ENCODE assay signal across 18 mouse cellular contexts in genomic region chr11:4674593-4674992, GRCm38 (mm10). TPM values are rescaled to one million over a fixed set of nuclear protein-coding genes. Genes with fewer than 3 reads are reported as not detected.
DNase-seq lines count a peak whose midpoint lies in the region; ATAC-seq and TF ChIP-seq lines count a peak whose summit lies in the region.
"Had no signal": no experiment of that assay in that cellular context is flagged by ENCODE, and none has a peak within 500 bp of the region (broad histone marks: within the 10 kb centered on the region; RNA-seq: fewer than 3 reads in every experiment).

No protein-coding gene starts in this region.

- no peak overlapping the region for H3K4me3 ChIP-seq in bone marrow macrophage, adult 2 months (ENCODE audit: insufficient read depth, low read length)
- H3K4me3 ChIP-seq in macrophage (ENCODE audit: inconsistent target), result no peak overlapping the region
- no peak overlapping the region for H3K4me3 ChIP-seq in gastrocnemius, adult 2 months
- no peak overlapping the region for H3K4me3 ChIP-seq in limb, embryonic 10.5 days
- H3K4me3 ChIP-seq: embryonic facial prominence, embryonic 13.5 days; forebrain, embryonic 12.5 days; heart, adult 2 months; left cerebral cortex, adult 2 months had no signal

- DNase-seq in layer of hippocampus, adult 9-11 months, result peak; percentile 52
- no peak for DNase-seq in layer of hippocampus, adult 18-20 months (ENCODE audit: low spot score in 2 of 2)
- DNase-seq in 416B (ENCODE audit: low read depth), result peak; percentile 86
- DNase-seq in gastrocnemius, adult 2 months, result no peak
- DNase-seq in limb, embryonic 10.5 days (ENCODE audit: low spot score), result no peak
- DNase-seq: heart, adult 2 months had no signal

- no peak for TF ChIP-seq POLR2A in bone marrow macrophage, adult 2 months (IDR thresholded peaks at IDR 0.05; ENCODE audit: borderline replicate concordance, low read depth, low read length)

- H3K79me2 ChIP-seq in macrophage (ENCODE audit: inconsistent target), result no peaks in the 10 kb centered on the region

- no peak for TF ChIP-seq CTCF in bone marrow macrophage, adult 2 months (IDR thresholded peaks at IDR 0.05; ENCODE audit: low read depth, low read length)
- TF ChIP-seq CTCF in gastrocnemius, adult 2 months (IDR thresholded peaks at IDR 0.05), result no peak

- ATAC-seq in erythroblast, adult 5-6 weeks (replicated peaks; ENCODE audit: low FRiP score, poor library complexity, severe bottlenecking), result no peak

- H3K36me3 ChIP-seq in macrophage (ENCODE audit: inconsistent target), result peaks cover 43% of the 10 kb centered on the region; the same call in 1 of the 2 replicates
- H3K36me3 ChIP-seq in limb, embryonic 10.5 days, result peaks cover 70% of the 10 kb centered on the region

- H3K9me3 ChIP-seq in limb, embryonic 10.5 days (replicated peaks), result no peaks in the 10 kb centered on the region
- H3K9me3 ChIP-seq: embryonic facial prominence, embryonic 13.5 days; forebrain, embryonic 12.5 days had no signal

- H3K27me3 ChIP-seq in limb, embryonic 10.5 days (ENCODE audit: low read depth, poor library complexity, severe bottlenecking), result no peaks in the 10 kb centered on the region
- H3K27me3 ChIP-seq: CH12.LX; embryonic facial prominence, embryonic 13.5 days; forebrain, embryonic 12.5 days had no signal

- WGBS in macrophage (ENCODE audit: missing documents), result 33% methylated on average over 1 of the region's 1 CpGs
- 90% methylated on average over 1 of the region's 1 CpGs for WGBS in limb, embryonic 10.5 days

- intact Hi-C loops in gastrocnemius, adult 2 months (cut with DNase I), result no loop called here

- H3K4me1 ChIP-seq in bone marrow macrophage, adult 2 months (ENCODE audit: control insufficient read depth, insufficient read depth, low read length), result peaks cover 43% of the 10 kb centered on the region
- H3K4me1 ChIP-seq in limb, embryonic 10.5 days, result peaks cover 13% of the 10 kb centered on the region
- H3K4me1 ChIP-seq: forebrain, embryonic 12.5 days had no signal

- H3K27ac ChIP-seq in bone marrow macrophage, adult 2 months (ENCODE audit: insufficient read depth, low read depth, low read length), result peak overlapping the region; percentile 87
- peak overlapping the region; percentile 83 for H3K27ac ChIP-seq in macrophage
- H3K27ac ChIP-seq in gastrocnemius, adult 2 months, result no peak overlapping the region; the same call in 1 of the 2 replicates
- H3K27ac ChIP-seq in limb, embryonic 10.5 days, result no peak overlapping the region
- H3K27ac ChIP-seq: embryonic facial prominence, embryonic 13.5 days; forebrain, embryonic 12.5 days; heart, adult 2 months; left cerebral cortex, adult 2 months; liver, embryonic 14.5 days had no signal

RNA-seq across cellular contexts. Expression of gene Uqcr10, which starts 29.5 kb away (rescaled TPM):
- total RNA-seq in layer of hippocampus, adult 18-20 months (2021), result 100 to 1,000 TPM; 372 to 389 TPM
- 209 and 211 TPM in 2 replicates for polyA plus RNA-seq in bone marrow macrophage, adult 2 months (2012; ENCODE audit: insufficient read depth, insufficient read length, missing spikeins)
- 10 to 100 TPM in 9 of 26 experiments, 1 to 10 TPM in 15, not detected in 2; 2.2 to 35.8 (median 6.8) TPM for total RNA-seq in macrophage (2018; cell fraction: chromatin; rRNA removed)
- 100 to 1,000 TPM; 201 to 297 (median 244) TPM for total RNA-seq in macrophage (2018; cell fraction: cytosol; rRNA removed)
- total RNA-seq in macrophage (2018; cell fraction: nucleus; rRNA removed), result 10 to 100 TPM in 25 of 26 experiments, 1 to 10 TPM in 1; 9.3 to 60.2 (median 26.6) TPM
- 160 to 375 TPM (median 326 TPM) in 3 replicates for polyA plus RNA-seq in macrophage (2018)
- total RNA-seq in gastrocnemius, adult 2 months (2021), result 1,000 to 10,000 TPM in 1 of 2 experiments, 100 to 1,000 TPM in 1; 837 to 1,167 TPM
- total RNA-seq in erythroblast, adult 5-6 weeks (2015; ENCODE audit: low replicate concordance), result 44.0 and 50.6 TPM in 2 replicates
- total RNA-seq in erythroblast, adult 5-6 weeks (2017; ENCODE audit: low replicate concordance), result 12.3 and 48.8 TPM in 2 replicates
- polyA plus RNA-seq in limb, embryonic 10.5 days (2016; fragmentation: Nextera tagmentation; extraction: Ambion mirVana), result 672 and 718 TPM in 2 replicates

RNA-seq across cellular contexts. Expression of gene Zmat5, which starts 29.9 kb away (rescaled TPM):
- 10 to 100 TPM; 32.4 to 34.4 TPM for total RNA-seq in layer of hippocampus, adult 18-20 months (2021)
- polyA plus RNA-seq in bone marrow macrophage, adult 2 months (2012; ENCODE audit: insufficient read depth, insufficient read length, missing spikeins), result 34.0 and 36.1 TPM in 2 replicates
- 10 to 100 TPM in 9 of 26 experiments, 1 to 10 TPM in 13, not detected in 4; 1.2 to 17.5 (median 9.1) TPM for total RNA-seq in macrophage (2018; cell fraction: chromatin; rRNA removed)
- 10 to 100 TPM; 22.8 to 45.6 (median 36.7) TPM for total RNA-seq in macrophage (2018; cell fraction: cytosol; rRNA removed)
- total RNA-seq in macrophage (2018; cell fraction: nucleus; rRNA removed), result 10 to 100 TPM in 7 of 26 experiments, 1 to 10 TPM in 19; 3.0 to 15.8 (median 7.5) TPM
- 12.8 to 30.5 TPM (median 29.0 TPM) in 3 replicates for polyA plus RNA-seq in macrophage (2018)
- 10 to 100 TPM; 23.3 to 28.5 TPM for total RNA-seq in gastrocnemius, adult 2 months (2021)
- total RNA-seq in erythroblast, adult 5-6 weeks (2015; ENCODE audit: low replicate concordance), result 10.7 and 15.0 TPM in 2 replicates
- 2.1 and 2.7 TPM in 2 replicates for total RNA-seq in erythroblast, adult 5-6 weeks (2017; ENCODE audit: low replicate concordance)
- 83.0 and 83.7 TPM in 2 replicates for polyA plus RNA-seq in limb, embryonic 10.5 days (2016; fragmentation: Nextera tagmentation; extraction: Ambion mirVana)

RNA-seq across cellular contexts. Expression of gene Ascc2, which starts 37.0 kb away (rescaled TPM):
- total RNA-seq in layer of hippocampus, adult 18-20 months (2021), result 10 to 100 TPM; 23.3 to 26.7 TPM
- polyA plus RNA-seq in bone marrow macrophage, adult 2 months (2012; ENCODE audit: insufficient read depth, insufficient read length, missing spikeins), result 34.2 and 36.5 TPM in 2 replicates
- total RNA-seq in macrophage (2018; cell fraction: chromatin; rRNA removed), result 100 to 1,000 TPM in 23 of 26 experiments, 10 to 100 TPM in 3; 65.7 to 166 (median 132) TPM
- 10 to 100 TPM; 28.6 to 47.9 (median 37.2) TPM for total RNA-seq in macrophage (2018; cell fraction: cytosol; rRNA removed)
- 100 to 1,000 TPM in 8 of 26 experiments, 10 to 100 TPM in 18; 61.1 to 135 (median 87.7) TPM for total RNA-seq in macrophage (2018; cell fraction: nucleus; rRNA removed)
- polyA plus RNA-seq in macrophage (2018), result 29.1 to 42.2 TPM (median 35.1 TPM) in 3 replicates
- total RNA-seq in gastrocnemius, adult 2 months (2021), result 10 to 100 TPM; 14.4 to 16.7 TPM
- 5.6 and 13.4 TPM in 2 replicates for total RNA-seq in erythroblast, adult 5-6 weeks (2015; ENCODE audit: low replicate concordance)
- total RNA-seq in erythroblast, adult 5-6 weeks (2017; ENCODE audit: low replicate concordance), result 14.4 and 17.8 TPM in 2 replicates
- polyA plus RNA-seq in limb, embryonic 10.5 days (2016; fragmentation: Nextera tagmentation; extraction: Ambion mirVana), result 40.3 and 40.5 TPM in 2 replicates

RNA-seq across cellular contexts. Expression of gene Gm11032, which starts 54.7 kb away (rescaled TPM):
- total RNA-seq in layer of hippocampus, adult 18-20 months (2021), result not detected
- polyA plus RNA-seq in bone marrow macrophage, adult 2 months (2012; ENCODE audit: insufficient read depth, insufficient read length, missing spikeins), result not detected in 2 replicates
- total RNA-seq in macrophage (2018; cell fraction: chromatin; rRNA removed), result not detected
- not detected for total RNA-seq in macrophage (2018; cell fraction: cytosol; rRNA removed)
- not detected for total RNA-seq in macrophage (2018; cell fraction: nucleus; rRNA removed)
- polyA plus RNA-seq in macrophage (2018), result not detected in 3 replicates
- total RNA-seq in gastrocnemius, adult 2 months (2021), result not detected
- not detected in 2 replicates for total RNA-seq in erythroblast, adult 5-6 weeks (2015; ENCODE audit: low replicate concordance)
- not detected in 2 replicates for total RNA-seq in erythroblast, adult 5-6 weeks (2017; ENCODE audit: low replicate concordance)
- not detected in 2 replicates for polyA plus RNA-seq in limb, embryonic 10.5 days (2016; fragmentation: Nextera tagmentation; extraction: Ambion mirVana)
- total RNA-seq: CH12.LX; heart, adult 2 months; heart, postnatal 25 days; left cerebral cortex, adult 2 months; midbrain, postnatal 0 days had no signal
- polyA plus RNA-seq: embryonic facial prominence, embryonic 13.5 days; forebrain, embryonic 12.5 days; heart, adult 2 months; liver, embryonic 14.5 days; midbrain, postnatal 0 days; neural tube, embryonic 14.5 days; urinary bladder, adult 2 months had no signal

Comparison
In these comparisons a context has a peak if more than half of its experiments do, and no peak if none do; other contexts are left out.
1. DNase-seq: peak in layer of hippocampus, adult 9-11 months (single experiment) and 416B (single experiment); none in layer of hippocampus, adult 18-20 months (0 of 2), gastrocnemius, adult 2 months (single experiment) and limb, embryonic 10.5 days (single experiment).
2. H3K27ac ChIP-seq: peak in bone marrow macrophage, adult 2 months (single experiment) and macrophage (single experiment); none in gastrocnemius, adult 2 months (single experiment) and limb, embryonic 10.5 days (single experiment).
3. RNA of gene Uqcr10, which starts 29.5 kb away (total RNA-seq): 837 to 1,167 TPM in gastrocnemius, adult 2 months and 372 to 389 TPM in layer of hippocampus, adult 18-20 months; 12.3 to 50.6 TPM in erythroblast, adult 5-6 weeks; every median in the first group is over 4 times any median in the second.